Mouse (Mus musculus) CH12.LX (cell line): ENCODE measurements around the gene Sdcbp2. TPM values are rescaled to one million over a fixed set of nuclear protein-coding genes. Genes with fewer than 3 reads are reported as not detected.
A peak's percentile ranks its signal among the peaks of the same experiment; 100 is the strongest.

Experiments
- DNase-seq: peaks from one replicate; pipeline ENCODE4 v3.0.0-alpha.2; 2013; ENCODE audit errors: extremely low read depth
- H3K27ac ChIP-seq: 2 replicates; pipeline ENCODE4 v1.5.1; 2012; ENCODE audit warnings: low read depth, mild to moderate bottlenecking, control low read depth, moderate library complexity; ENCODE audit not compliant: insufficient read depth
- H3K27me3 ChIP-seq: replicated peaks from 2 replicates; pipeline ENCODE3; 2012; ENCODE audit warnings: inconsistent platforms
- H3K36me3 ChIP-seq, 2 experiments: replicated peaks in 1 of 2; 2 replicates each; pipeline versions ENCODE3 to v1.6.1; 2012; ENCODE audit warnings: inconsistent platforms in 1 of 2, low read length in 1 of 2, mild to moderate bottlenecking in 1 of 2, mixed read lengths in 1 of 2, moderate library complexity in 1 of 2; ENCODE audit not compliant: control insufficient read depth in 1 of 2, insufficient read depth in 1 of 2
- H3K4me1 ChIP-seq, 2 experiments: 2 replicates each; pipeline ENCODE4 v1.6.1; 2012; ENCODE audit warnings: inconsistent platforms in 1 of 2, moderate library complexity in 1 of 2; ENCODE audit not compliant: insufficient read depth in 2 of 2, control insufficient read depth in 1 of 2
- H3K4me2 ChIP-seq: 2 replicates; pipeline ENCODE4 v1.6.1; 2012; ENCODE audit warnings: low read depth, mild to moderate bottlenecking, control low read depth; ENCODE audit not compliant: poor library complexity, insufficient read depth, severe bottlenecking
- H3K4me3 ChIP-seq, 3 experiments: fragments of 150-350 bp in 1 of 3; sonication (generic) in 1 of 3; replicated peaks in 1 of 3; 2 replicates each; pipeline versions ENCODE3 to v1.5.1; 2011 to 2012; ENCODE audit warnings: low read depth in 2 of 3, low read length in 2 of 3, mild to moderate bottlenecking in 2 of 3, moderate library complexity in 2 of 3, control low read depth in 1 of 3, improper control_type of control experiment in 1 of 3, inconsistent platforms in 1 of 3, mixed read lengths in 1 of 3; ENCODE audit not compliant: poor library complexity in 1 of 3
- H3K79me2 ChIP-seq: replicated peaks from 2 replicates; pipeline ENCODE4 v1.6.1; 2012; ENCODE audit warnings: mild to moderate bottlenecking, moderate library complexity; ENCODE audit not compliant: control insufficient read depth, poor library complexity, insufficient read depth, severe bottlenecking; ENCODE audit errors: extremely low read depth
- H3K9ac ChIP-seq: 2 replicates; pipeline ENCODE4 v1.6.1; 2012; ENCODE audit warnings: low read depth, mild to moderate bottlenecking, control low read depth, moderate library complexity; ENCODE audit not compliant: insufficient read depth
- H3K9me3 ChIP-seq: replicated peaks from 2 replicates; pipeline ENCODE3; 2012; ENCODE audit warnings: low read length, inconsistent platforms, mixed read lengths
- BHLHE40 ChIP-seq: IDR thresholded peaks from 2 replicates; pipeline ENCODE4 v1.6.1; 2011; ENCODE audit warnings: mild to moderate bottlenecking, low read depth, low read length, improper control_type of control experiment
- CHD2 ChIP-seq: IDR thresholded peaks from 2 replicates; pipeline ENCODE4 v1.6.1; 2011; ENCODE audit warnings: low read length, improper control_type of control experiment
- E2F4 ChIP-seq: IDR thresholded peaks from 2 replicates; pipeline ENCODE4 v1.6.1; 2011; ENCODE audit warnings: low read depth, low read length, improper control_type of control experiment; ENCODE audit not compliant: insufficient replicate concordance
- ELF1 ChIP-seq: IDR thresholded peaks from 2 replicates; pipeline ENCODE4 v1.6.1; 2014; ENCODE audit warnings: low read depth, mild to moderate bottlenecking, inconsistent platforms, low read length, improper control_type of control experiment
- EP300 ChIP-seq: IDR thresholded peaks from 2 replicates; pipeline ENCODE4 v1.6.1; 2011; ENCODE audit warnings: low read length, improper control_type of control experiment
- ETS1 ChIP-seq: conservative IDR thresholded peaks from 2 replicates; pipeline ENCODE4 v1.6.1; 2012; ENCODE audit warnings: low read depth, mild to moderate bottlenecking, inconsistent platforms, low read length, improper control_type of control experiment, moderate library complexity
- HCFC1 ChIP-seq: IDR thresholded peaks from 2 replicates; pipeline ENCODE4 v1.6.1; 2012; ENCODE audit warnings: low read depth, mild to moderate bottlenecking, inconsistent platforms, low read length, improper control_type of control experiment
- IRF4 ChIP-seq: IDR thresholded peaks from 2 replicates; pipeline ENCODE4 v1.6.1; 2014; ENCODE audit warnings: low read depth, mild to moderate bottlenecking, inconsistent platforms, low read length, improper control_type of control experiment
- JUN ChIP-seq: IDR thresholded peaks from 2 replicates; pipeline ENCODE4 v1.6.1; 2011; ENCODE audit warnings: low read depth, mild to moderate bottlenecking, low read length, improper control_type of control experiment, moderate library complexity; ENCODE audit not compliant: insufficient read depth
- JUND ChIP-seq: conservative IDR thresholded peaks from 2 replicates; pipeline ENCODE4 v1.6.1; 2011; ENCODE audit warnings: low read depth, low read length, improper control_type of control experiment
- MAFK ChIP-seq: IDR thresholded peaks from 2 replicates; pipeline ENCODE4 v1.6.1; 2011; ENCODE audit warnings: low read length, improper control_type of control experiment; ENCODE audit not compliant: insufficient replicate concordance
- MAX ChIP-seq: IDR thresholded peaks from 2 replicates; pipeline ENCODE4 v1.6.1; 2011; ENCODE audit warnings: low read length, improper control_type of control experiment
- MXI1 ChIP-seq: IDR thresholded peaks from 2 replicates; pipeline ENCODE4 v1.6.1; 2011; ENCODE audit warnings: mild to moderate bottlenecking, low read depth, low read length, improper control_type of control experiment
- NRF1 ChIP-seq: IDR thresholded peaks from 2 replicates; pipeline ENCODE4 v1.6.1; 2014; ENCODE audit warnings: low read depth, mild to moderate bottlenecking, inconsistent platforms, low read length, improper control_type of control experiment, moderate library complexity
- POLR2A ChIP-seq: IDR thresholded peaks from 2 replicates; pipeline ENCODE4 v1.6.1; 2011; ENCODE audit warnings: low read depth, mild to moderate bottlenecking, improper control_type of control experiment, low read length
- POLR2AphosphoS2 ChIP-seq: IDR thresholded peaks from 2 replicates; pipeline ENCODE4 v1.6.1; 2011; ENCODE audit warnings: low read depth, low read length, improper control_type of control experiment
- RAD21 ChIP-seq: IDR thresholded peaks from 2 replicates; pipeline ENCODE4 v1.6.1; 2011; ENCODE audit warnings: low read depth, mild to moderate bottlenecking, low read length, improper control_type of control experiment, moderate library complexity
- SIN3A ChIP-seq: IDR thresholded peaks from 2 replicates; pipeline ENCODE4 v1.6.1; 2012; ENCODE audit warnings: low read length, improper control_type of control experiment, inconsistent platforms
- TBP ChIP-seq: conservative IDR thresholded peaks from 2 replicates; pipeline ENCODE4 v1.6.1; 2011; ENCODE audit warnings: low read depth, low read length, improper control_type of control experiment
- TCF12 ChIP-seq: IDR thresholded peaks from 2 replicates; pipeline ENCODE4 v1.6.1; 2014; ENCODE audit warnings: low read depth, mild to moderate bottlenecking, inconsistent platforms, low read length, improper control_type of control experiment
- USF1 ChIP-seq: IDR thresholded peaks from 2 replicates; pipeline ENCODE4 v1.6.1; 2014; ENCODE audit warnings: low read depth, mild to moderate bottlenecking, inconsistent platforms, low read length, improper control_type of control experiment
- ZC3H11A ChIP-seq: IDR thresholded peaks from 2 replicates; pipeline ENCODE4 v1.6.1; 2012; ENCODE audit warnings: low read depth, mild to moderate bottlenecking, inconsistent platforms, low read length, improper control_type of control experiment
- dilution Hi-C: fragments of 300-500 bp; cut with MboI; formaldehyde crosslinking; loops from 2 replicates; pipeline ENCODE4 v1.14.3; 2020; ENCODE audit warnings: low sequenced_read_pairs; ENCODE audit not compliant: extremely low pct_unique_long_range_greater_than_20kb, extremely low pct_ligation_motif_present
- in situ Hi-C: fragments of 300-500 bp; cut with MboI; formaldehyde crosslinking; loops from 3 replicates; pipeline ENCODE4 v1.14.3; 2019; ENCODE audit warnings: low sequenced_read_pairs, low pct_ligation_motif_present, low pct_unique_long_range_greater_than_20kb, mixed read lengths
- polyA plus RNA-seq: library from polyadenylated mRNA; unstranded; fragments of >175 nt; gene quantifications from 2 replicates; pipeline ENCODE4 v1.2.1, GENCODE M21; 2012; ENCODE audit warnings: low read depth; ENCODE audit not compliant: insufficient read length
- total RNA-seq, 2 experiments: library from RNA; depleted of rRNA; stranded (reverse); fragments of 300-350 nt in 1 of 2; fragments of >200 nt in 1 of 2; gene quantifications; 2 replicates each; pipeline ENCODE4 v1.2.3; 2012 to 2014

Sdcbp2 gene
- total and polyA plus RNA-seq, 3 experiments: 1.1 to 2.3 (median 1.4) TPM

DNA sequence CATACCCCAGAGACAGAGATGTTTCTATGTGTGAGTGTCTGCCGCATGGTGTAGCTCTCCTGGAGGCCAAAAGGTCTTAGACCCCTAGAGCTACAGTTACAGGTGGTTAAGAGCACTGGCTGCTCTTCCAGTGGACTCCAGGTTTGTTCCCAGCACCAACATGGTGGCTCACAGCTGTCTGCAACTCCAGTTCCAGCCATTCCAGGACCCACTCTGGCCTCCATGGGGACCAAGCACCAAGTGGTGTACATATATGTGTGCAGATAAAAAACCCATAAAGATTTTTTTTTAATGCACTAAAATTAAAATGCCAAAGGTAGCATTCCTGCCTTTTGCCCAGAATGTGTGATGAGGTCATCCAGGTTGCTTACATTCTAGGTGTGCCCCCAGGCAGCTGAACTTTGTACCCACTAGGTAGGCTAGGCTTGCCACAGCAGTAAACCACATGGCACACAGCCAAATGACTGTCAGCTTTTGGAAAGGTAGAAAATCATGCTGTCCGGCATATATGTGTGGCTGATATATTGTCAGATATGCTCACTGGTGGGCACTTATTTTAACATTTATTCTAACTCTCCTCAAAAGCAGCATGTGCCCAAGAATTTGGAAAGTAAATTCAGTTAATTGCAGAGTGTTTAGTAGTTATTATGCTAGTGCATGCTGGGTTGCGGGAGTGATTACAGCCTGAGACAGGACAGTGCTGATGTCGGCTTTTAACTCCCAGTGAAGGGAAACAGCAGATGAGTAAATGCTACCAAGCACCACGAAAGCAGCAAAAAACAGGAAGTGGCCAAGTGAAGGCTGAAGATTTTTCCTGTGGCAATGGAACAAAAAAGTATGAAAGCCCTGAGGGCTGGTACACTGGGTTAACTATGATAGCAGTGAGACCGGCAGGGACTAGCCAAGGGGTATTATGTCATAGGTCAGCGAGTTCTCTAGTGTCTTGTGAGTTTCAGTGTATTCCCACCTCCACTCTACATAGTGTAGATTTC lies 9.2 kb upstream of the Sdcbp2 start:
- Histone ChIP-seq H3K9ac (no peak overlapping the region), H3K36me3 (peaks cover 56 to 89% of the 10 kb centered on the region in 2 experiments), H3K9me3 (no peaks in the 10 kb centered on the region), H3K27me3 (no peaks in the 10 kb centered on the region), H3K4me2 (no peak overlapping the region), H3K4me3 (no peak overlapping the region), H3K27ac (peak overlapping the region; percentile 38), H3K79me2 (peaks cover 4% of the 10 kb centered on the region), H3K4me1 (peaks cover 13 to 23% of the 10 kb centered on the region in 2 experiments)
- peak; percentile 63 for DNase-seq
- in situ Hi-C loops (no loop called here), dilution Hi-C loops (no loop called here)
- 0 out of 2 replicates have a peak, but pooled peaks have one; percentile 27 for TF ChIP-seq MAX
- 0 out of 2 replicates have a peak, but pooled peaks have one; percentile 15 for TF ChIP-seq BHLHE40
- TF ChIP-seq JUN: peak; percentile 10; the same call in 1 of the 2 replicates
- no peak for TF ChIP-seq ZC3H11A
- no peak for TF ChIP-seq HCFC1
- TF ChIP-seq CHD2: no peak
- TF ChIP-seq POLR2A: peak; percentile 25; the same call in 1 of the 2 replicates
- no peak for TF ChIP-seq NRF1
- TF ChIP-seq USF1: no peak
- TF ChIP-seq ELF1: peak; percentile 72
- no peak for TF ChIP-seq POLR2AphosphoS2
- 0 out of 2 replicates have a peak, but pooled peaks have one; percentile 54 for TF ChIP-seq MAFK
- no peak for TF ChIP-seq E2F4
- TF ChIP-seq TBP: no peak
- TF ChIP-seq ETS1: peak; percentile 74
- TF ChIP-seq RAD21: no peak
- peak; percentile 47; the same call in 1 of the 2 replicates for TF ChIP-seq MXI1
- TF ChIP-seq JUND: peak; percentile 15; the same call in 1 of the 2 replicates
- peak; percentile 92 for TF ChIP-seq EP300
- peak; percentile 42; the same call in 1 of the 2 replicates for TF ChIP-seq SIN3A
- TF ChIP-seq TCF12: 0 out of 2 replicates have a peak, but pooled peaks have one; percentile 19
- peak; percentile 84 for TF ChIP-seq IRF4
